ENCODE assay signal across 16 mouse cellular contexts in genomic region chr17:13721372-13721771, GRCm38 (mm10). TPM values are rescaled to one million over a fixed set of nuclear protein-coding genes. Genes with fewer than 3 reads are reported as not detected.
"Had no signal": no experiment of that assay in that cellular context is flagged by ENCODE, and none has a peak within 500 bp of the region (broad histone marks: within the 10 kb centered on the region; RNA-seq: fewer than 3 reads in every experiment).

No protein-coding gene starts in this region.

- H3K27me3 ChIP-seq: neural tube, embryonic 12.5 days had no signal

- H3K9me3 ChIP-seq: limb, embryonic 10.5 days; neural tube, embryonic 12.5 days had no signal

- H3K4me2 ChIP-seq: lung, embryonic 14.5 days; neural tube, embryonic 12.5 days had no signal

- DNase-seq: kidney, adult 11 months; kidney, adult 9 months; kidney, postnatal 36 days; lung, embryonic 14.5 days; lung, postnatal 10 days; thymus, postnatal 4 days had no signal

- H3K4me3 ChIP-seq: layer of hippocampus, adult 2 months; limb, embryonic 10.5 days; megakaryocyte, embryonic 14.5 days; neural tube, embryonic 12.5 days had no signal

- H3K27ac ChIP-seq: kidney, postnatal 0 days; layer of hippocampus, adult 2 months; limb, embryonic 10.5 days; liver, embryonic 14.5 days; macrophage; neural tube, embryonic 12.5 days; stomach, postnatal 0 days had no signal

- H3K9ac ChIP-seq: liver, embryonic 14.5 days; lung, embryonic 14.5 days; neural tube, embryonic 12.5 days had no signal

- H3K36me3 ChIP-seq: limb, embryonic 10.5 days; neural tube, embryonic 12.5 days had no signal

RNA-seq across cellular contexts. Expression of gene Tcte2, which starts 40.3 kb away (rescaled TPM):
- total RNA-seq: monocyte, adult 5-6 weeks; neutrophil, adult 5-6 weeks had no signal
- polyA plus RNA-seq: macrophage had no signal
